Mouse (Mus musculus) spleen, postnatal 14 days (tissue): ENCODE data around the gene Nell2.

Experiments used
- DNase-seq, 2 experiments: peaks; one replicate each; pipeline ENCODE4 v3.0.0; 2021 to 2022; ENCODE audit warnings: low spot score in 2 of 2

Nell2 gene

DNA sequence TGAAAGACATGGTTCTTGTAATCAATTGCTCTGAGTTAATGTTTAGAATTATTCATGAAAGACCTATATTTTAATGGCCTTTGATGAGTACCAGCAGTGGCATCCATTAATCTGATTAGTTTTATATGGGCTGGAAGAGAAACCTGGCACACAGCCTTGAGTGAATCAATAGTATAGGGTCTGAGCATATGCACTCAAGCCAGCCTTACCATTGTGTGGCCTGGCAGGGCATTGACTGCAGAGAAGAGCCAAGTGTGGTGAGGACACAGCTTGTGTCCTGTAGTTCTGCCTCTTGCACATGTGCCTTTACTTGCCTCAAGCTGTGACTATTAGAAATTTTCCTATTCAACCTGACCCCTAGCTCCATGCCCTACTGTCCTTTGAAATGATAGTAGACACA lies 426.8 kb downstream of the Nell2 start:
- no peak for DNase-seq

DNA sequence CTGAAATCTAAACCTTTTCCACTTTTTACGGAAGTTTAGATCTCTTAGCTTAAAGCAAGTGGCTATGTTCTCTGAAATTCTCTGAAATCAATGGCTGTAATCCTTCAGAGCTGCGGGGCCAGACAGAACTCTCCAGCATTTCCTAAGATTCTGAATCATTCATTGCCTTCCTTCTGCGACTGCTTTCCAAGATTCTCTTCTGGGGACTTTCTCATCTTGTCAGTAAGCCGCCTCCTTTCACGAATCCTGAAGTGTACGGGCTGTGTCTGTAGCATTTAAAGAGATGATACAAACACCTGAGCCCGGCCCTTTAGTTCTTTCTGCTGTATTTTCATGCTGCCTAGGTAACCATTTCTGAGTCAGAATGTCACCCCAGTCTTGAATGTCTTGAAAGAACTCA lies 428.2 kb downstream of the Nell2 start:
- DNase-seq: no peak

GRCm38 (mm10) chr15:95085962-95086361 lies 442.4 kb downstream of the Nell2 start:
- DNase-seq: no peak

GRCm38 (mm10) chr15:95081654-95082053 lies 446.7 kb downstream of the Nell2 start:
- DNase-seq: no peak

GRCm38 (mm10) chr15:95075356-95075755 lies 453.0 kb downstream of the Nell2 start:
- DNase-seq: no peak

DNA sequence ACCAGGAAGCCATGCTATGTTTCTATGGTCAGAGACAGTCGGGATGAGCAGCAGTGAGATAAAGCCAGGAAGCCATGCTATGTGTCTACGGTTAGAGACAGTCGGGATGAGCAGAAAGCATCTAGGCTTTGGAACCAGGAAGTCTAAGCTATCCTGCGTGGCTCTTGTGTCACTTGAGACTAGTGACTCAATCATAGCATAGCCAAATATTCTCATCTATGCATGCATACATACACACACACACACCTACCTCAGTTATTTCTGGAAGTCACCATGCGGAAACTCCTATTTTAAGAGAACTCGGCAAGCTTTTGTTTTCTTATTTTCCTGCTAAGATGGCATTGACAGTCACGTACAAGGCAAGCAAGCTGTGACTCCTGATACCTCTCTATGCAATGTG lies 457.5 kb downstream of the Nell2 start:
- DNase-seq: no peak

DNA sequence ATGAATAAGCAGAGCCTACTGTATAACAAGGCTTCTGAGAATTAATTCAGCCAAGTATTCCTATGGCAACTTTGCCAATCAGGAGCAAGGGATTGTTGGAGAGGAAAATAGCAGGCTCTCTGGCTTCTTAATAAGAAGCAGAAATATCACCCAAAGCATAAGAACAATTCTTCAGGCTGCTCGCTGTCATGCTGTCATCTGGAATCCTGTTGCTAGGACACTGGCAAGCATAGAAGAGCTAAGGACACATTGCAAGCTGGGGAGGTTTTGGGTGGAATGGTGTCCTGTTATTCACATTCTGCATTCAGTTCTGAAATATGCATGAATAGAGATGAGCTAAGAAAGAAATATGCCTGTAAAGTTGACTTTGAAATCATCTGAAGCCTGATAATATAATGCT lies 459.6 kb downstream of the Nell2 start:
- DNase-seq: no peak

GRCm38 (mm10) chr15:95068023-95068422 lies 460.3 kb downstream of the Nell2 start:
- DNase-seq: no peak

GRCm38 (mm10) chr15:95055081-95055650 lies 473.2 kb downstream of the Nell2 start:
- no peak for DNase-seq

DNA sequence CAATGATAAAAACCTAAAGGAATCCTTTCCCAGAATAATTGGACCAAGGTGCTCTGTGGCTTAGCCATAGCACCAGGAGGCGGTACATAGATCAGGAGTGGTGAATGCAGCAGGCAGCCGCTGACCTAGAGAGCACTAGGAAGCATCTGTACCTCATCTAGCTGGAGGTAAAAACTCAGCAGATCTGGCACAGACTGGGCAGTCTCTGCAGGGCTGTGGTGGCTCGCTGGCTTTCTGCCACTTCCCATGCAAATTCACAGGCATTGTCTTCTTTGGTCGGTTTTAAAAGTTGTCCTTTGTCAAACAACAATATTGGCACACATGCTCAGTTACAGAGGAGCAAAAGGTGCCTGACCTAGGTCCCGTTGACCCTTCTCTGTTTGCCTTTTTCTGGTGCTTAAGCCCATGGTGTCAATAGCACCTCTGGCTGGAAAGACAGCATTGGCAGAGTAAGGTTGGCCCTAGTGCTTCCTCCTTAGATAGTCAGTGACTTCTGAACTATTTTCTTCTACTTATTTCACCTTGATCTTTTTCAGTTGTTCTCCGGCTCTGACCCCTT lies 479.1 kb downstream of the Nell2 start:
- DNase-seq: no peak

DNA sequence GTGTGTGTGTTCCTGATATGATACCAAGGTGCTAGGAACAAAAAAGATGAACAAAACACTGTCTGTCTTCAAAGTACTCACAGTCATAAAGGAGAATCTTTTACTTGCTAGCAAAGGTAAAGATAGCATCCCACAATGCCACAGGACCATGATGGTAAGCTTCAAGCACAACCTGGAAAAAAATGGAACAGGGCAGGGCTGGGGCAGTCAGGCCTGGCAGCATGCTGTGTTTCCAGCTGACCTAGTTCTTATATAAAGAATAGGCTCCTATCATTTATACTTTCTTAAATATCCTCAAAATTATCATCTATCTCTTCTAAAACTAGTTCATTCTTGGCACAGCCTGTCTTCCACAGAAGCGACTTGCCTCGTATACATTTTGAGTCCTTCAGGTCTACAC lies 480.9 kb downstream of the Nell2 start:
- no peak for DNase-seq

- DNase-seq: no peak
Measured at GRCm38 (mm10) chr15:95044011-95044410, 484.3 kb downstream of the Nell2 start.

DNA sequence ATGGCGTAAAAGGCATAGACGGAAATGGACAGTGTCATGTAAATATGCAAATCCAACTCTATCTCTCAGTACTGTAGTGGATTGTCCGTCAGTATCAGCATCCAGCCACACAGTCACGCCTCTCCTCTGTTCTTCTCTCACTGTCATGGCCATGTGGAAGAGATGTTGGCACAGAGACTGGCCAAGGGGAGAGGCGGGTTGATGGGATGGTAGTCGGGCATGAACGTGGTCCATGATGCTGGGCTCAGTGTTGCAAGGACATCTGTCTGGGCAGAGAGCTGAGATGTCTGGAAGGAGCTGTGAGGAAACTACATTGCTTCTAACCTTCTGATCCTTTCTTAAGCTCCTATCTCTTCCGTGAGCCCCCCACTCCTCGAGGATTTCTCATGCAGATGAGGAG lies 485.9 kb downstream of the Nell2 start:
- DNase-seq: no peak

DNA sequence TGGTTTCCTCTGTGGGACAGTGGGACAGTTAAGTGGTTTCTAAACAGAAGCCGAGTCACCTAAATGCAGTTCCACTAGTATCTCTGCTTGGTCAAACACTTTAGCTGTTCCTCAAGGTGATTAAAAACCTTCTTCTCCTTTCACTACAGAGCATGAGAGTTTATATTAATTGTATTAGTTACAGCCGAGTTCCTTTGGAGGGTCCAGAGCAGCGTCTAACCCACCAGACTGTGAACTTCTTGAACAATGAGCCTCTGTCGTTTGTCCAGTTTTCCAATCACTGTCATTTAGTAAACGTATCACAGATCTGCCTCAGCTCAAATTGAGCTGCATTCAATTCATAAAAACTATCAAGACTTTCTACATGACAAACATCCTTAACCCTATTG lies 498.9 kb downstream of the Nell2 start:
- no peak for DNase-seq

GRCm38 (mm10) chr15:95028862-95029486 lies 499.4 kb downstream of the Nell2 start:
- no peak for DNase-seq
